Mouse (Mus musculus) frontal cortex, adult (tissue): ENCODE data around the gene 1600002K03Rik.
"Not testable (repeated sequence)": the region's sequence is repeated elsewhere in the genome, so short reads cannot be mapped to it uniquely, and the experiment has no call there.

Experiments used
- ATAC-seq: cut with Nextera tagmentation; 2 replicates; pipeline ENCODE4 v1.9.2; 2017; ENCODE audit warnings: mild to moderate bottlenecking, moderate library complexity, mixed read lengths; ENCODE audit not compliant: low TSS enrichment

Gene 1600002K03Rik

GRCm38 (mm10) chr10:80187739-80188138 is 15.0 kb downstream of the 1600002K03Rik start:
- ATAC-seq = no peak

GRCm38 (mm10) chr10:80188453-80189024 is 15.8 kb downstream of the 1600002K03Rik start:
- no peak for ATAC-seq

- ATAC-seq = no peak
Observed at GRCm38 (mm10) chr10:80189999-80190398, 17.3 kb downstream of the 1600002K03Rik start.

GRCm38 (mm10) chr10:80190491-80191051 is 17.8 kb downstream of the 1600002K03Rik start:
- peak; percentile 77; the same call in 1 of the 2 replicates for ATAC-seq

- no peak for ATAC-seq
Observed at GRCm38 (mm10) chr10:80193976-80194375, 21.2 kb downstream of the 1600002K03Rik start.

GRCm38 (mm10) chr10:80194441-80194840 is 21.7 kb downstream of the 1600002K03Rik start:
- ATAC-seq = no peak

- no peak for ATAC-seq
Observed at GRCm38 (mm10) chr10:80196167-80196566, 23.4 kb downstream of the 1600002K03Rik start.

GRCm38 (mm10) chr10:80196778-80197581 is 24.2 kb downstream of the 1600002K03Rik start:
- no peak for ATAC-seq

- peak; percentile 89 for ATAC-seq
Observed at GRCm38 (mm10) chr10:80199440-80200008, 26.8 kb downstream of the 1600002K03Rik start.

GRCm38 (mm10) chr10:80200485-80200884 is 27.7 kb downstream of the 1600002K03Rik start:
- ATAC-seq = no peak

- no peak for ATAC-seq
Observed at GRCm38 (mm10) chr10:80204055-80204454, 31.3 kb downstream of the 1600002K03Rik start.

GRCm38 (mm10) chr10:80207201-80207600 is 34.5 kb downstream of the 1600002K03Rik start:
- ATAC-seq = no peak

- ATAC-seq = no peak
Observed at GRCm38 (mm10) chr10:80207676-80208075, 34.9 kb downstream of the 1600002K03Rik start.

- ATAC-seq = no peak
Observed at GRCm38 (mm10) chr10:80208248-80208647, 35.5 kb downstream of the 1600002K03Rik start.

GRCm38 (mm10) chr10:80208841-80209371 is 36.2 kb downstream of the 1600002K03Rik start:
- peak; percentile 91 for ATAC-seq

- ATAC-seq = not testable (repeated sequence)
Observed at GRCm38 (mm10) chr10:80211547-80212103, 38.9 kb downstream of the 1600002K03Rik start.

- ATAC-seq = no peak
Observed at GRCm38 (mm10) chr10:80215048-80215772, 42.5 kb downstream of the 1600002K03Rik start.

- no peak for ATAC-seq
Observed at GRCm38 (mm10) chr10:80220676-80221075, 47.9 kb downstream of the 1600002K03Rik start.

GRCm38 (mm10) chr10:80223137-80223536 is 50.4 kb downstream of the 1600002K03Rik start:
- ATAC-seq = not testable (repeated sequence)
